Mouse (Mus musculus): Measurements from ENCODE around the gene Olfr703. TPM values are rescaled to one million over a fixed set of nuclear protein-coding genes. Genes with fewer than 3 reads are reported as not detected.

Gene Olfr703
- polyA plus RNA-seq, 1 experiment from 2014 or later, result not detected

Other genes with a start within 250 kb of the Olfr703 start
- not detected in 2 replicates for gene Olfr693, start 162.8 kb upstream of the Olfr703 start, polyA plus RNA-seq (2015; fragmentation: Nextera tagmentation; extraction: Ambion mirVana)
- not detected in 2 replicates for gene Olfr694, start 151.5 kb upstream of the Olfr703 start, polyA plus RNA-seq (2015; fragmentation: Nextera tagmentation; extraction: Ambion mirVana)
- not detected in 2 replicates for gene Olfr695, start 127.0 kb upstream of the Olfr703 start, polyA plus RNA-seq (2015; fragmentation: Nextera tagmentation; extraction: Ambion mirVana)
- not detected in 2 replicates for gene Olfr697, start 100.9 kb upstream of the Olfr703 start, polyA plus RNA-seq (2015; fragmentation: Nextera tagmentation; extraction: Ambion mirVana)
- not detected in 2 replicates for gene Olfr698, start 88.0 kb upstream of the Olfr703 start, polyA plus RNA-seq (2015; fragmentation: Nextera tagmentation; extraction: Ambion mirVana)
- gene Olfr699, start 50.2 kb upstream of the Olfr703 start, polyA plus RNA-seq (2015; fragmentation: Nextera tagmentation; extraction: Ambion mirVana), result not detected in 2 replicates
- gene Olfr700, start 34.5 kb upstream of the Olfr703 start, polyA plus RNA-seq (2015; fragmentation: Nextera tagmentation; extraction: Ambion mirVana), result not detected in 2 replicates
- not detected in 2 replicates for gene Olfr701, start 29.2 kb upstream of the Olfr703 start, polyA plus RNA-seq (2015; fragmentation: Nextera tagmentation; extraction: Ambion mirVana)
- gene Olfr702, start 9.5 kb upstream of the Olfr703 start, polyA plus RNA-seq (2015; fragmentation: Nextera tagmentation; extraction: Ambion mirVana), result not detected in 2 replicates
- not detected in 2 replicates for gene Olfr704, start 19.8 kb downstream of the Olfr703 start, polyA plus RNA-seq (2015; fragmentation: Nextera tagmentation; extraction: Ambion mirVana)
- gene Olfr705, start 33.5 kb downstream of the Olfr703 start, polyA plus RNA-seq (2015; fragmentation: Nextera tagmentation; extraction: Ambion mirVana), result not detected in 2 replicates
- not detected in 2 replicates for gene Olfr706, start 44.8 kb downstream of the Olfr703 start, polyA plus RNA-seq (2015; fragmentation: Nextera tagmentation; extraction: Ambion mirVana)
- not detected in 2 replicates for gene Olfr707, start 57.9 kb downstream of the Olfr703 start, polyA plus RNA-seq (2015; fragmentation: Nextera tagmentation; extraction: Ambion mirVana)
- not detected in 2 replicates for gene Olfr1532-ps1, start 64.6 kb downstream of the Olfr703 start, polyA plus RNA-seq (2015; fragmentation: Nextera tagmentation; extraction: Ambion mirVana)
- not detected in 2 replicates for gene Olfr709-ps1, start 88.9 kb downstream of the Olfr703 start, polyA plus RNA-seq (2015; fragmentation: Nextera tagmentation; extraction: Ambion mirVana)
- gene Olfr710, start 105.0 kb downstream of the Olfr703 start, polyA plus RNA-seq (2015; fragmentation: Nextera tagmentation; extraction: Ambion mirVana), result not detected in 2 replicates
- gene Olfr6, start 120.6 kb downstream of the Olfr703 start, polyA plus RNA-seq (2015; fragmentation: Nextera tagmentation; extraction: Ambion mirVana), result not detected in 2 replicates
- not detected in 2 replicates for gene Olfr711, start 132.1 kb downstream of the Olfr703 start, polyA plus RNA-seq (2015; fragmentation: Nextera tagmentation; extraction: Ambion mirVana)
- gene Olfr2, start 162.7 kb downstream of the Olfr703 start, polyA plus RNA-seq (2015; fragmentation: Nextera tagmentation; extraction: Ambion mirVana), result not detected in 2 replicates
- gene Olfr713, start 187.8 kb downstream of the Olfr703 start, polyA plus RNA-seq (2015; fragmentation: Nextera tagmentation; extraction: Ambion mirVana), result not detected in 2 replicates
- not detected in 2 replicates for gene Olfr714, start 227.6 kb downstream of the Olfr703 start, polyA plus RNA-seq (2015; fragmentation: Nextera tagmentation; extraction: Ambion mirVana)
- gene Olfr17, start 249.9 kb downstream of the Olfr703 start, polyA plus RNA-seq (2015; fragmentation: Nextera tagmentation; extraction: Ambion mirVana), result not detected in 2 replicates